Mouse (Mus musculus) ES-E14 (cell line): ENCODE data around the gene Rgs17. TPM values are rescaled to one million over a fixed set of nuclear protein-coding genes. Genes with fewer than 3 reads are reported as not detected.

Experiments used
- DNase-seq: peaks from one replicate; pipeline ENCODE4 v3.0.0-alpha.2; 2013; ENCODE audit warnings: low read depth, low spot score
- H3K27ac ChIP-seq: 2 replicates; pipeline ENCODE4 v1.5.1; 2012; ENCODE audit warnings: low read depth, mild to moderate bottlenecking, low read length, moderate library complexity, mixed read lengths; ENCODE audit not compliant: poor library complexity, insufficient read depth, severe bottlenecking
- H3K36me3 ChIP-seq: 2 replicates; pipeline ENCODE4 v1.6.1; 2012; ENCODE audit warnings: mild to moderate bottlenecking, low read length, moderate library complexity, mixed read lengths; ENCODE audit not compliant: control insufficient read depth, poor library complexity, insufficient read depth, severe bottlenecking
- H3K4me1 ChIP-seq, 2 experiments: fragments of 150-350 bp in 1 of 2; sonication (generic) in 1 of 2; 2 replicates each; pipeline ENCODE4 v1.6.1; 2012; ENCODE audit warnings: low read length in 2 of 2, mild to moderate bottlenecking in 1 of 2, mixed read lengths in 1 of 2; ENCODE audit not compliant: control insufficient read depth in 2 of 2, insufficient read depth in 2 of 2, poor library complexity in 1 of 2
- H3K4me3 ChIP-seq, 2 experiments: fragments of 150-350 bp in 1 of 2; sonication (generic) in 1 of 2; 2 replicates each; pipeline ENCODE4 v1.5.1; 2012; ENCODE audit warnings: low read length in 2 of 2, low read depth in 1 of 2, mild to moderate bottlenecking in 1 of 2, mixed read lengths in 1 of 2; ENCODE audit not compliant: insufficient read depth in 1 of 2, poor library complexity in 1 of 2, severe bottlenecking in 1 of 2
- H3K9ac ChIP-seq: 2 replicates; pipeline ENCODE4 v1.6.1; 2012; ENCODE audit warnings: low read depth, mild to moderate bottlenecking, low read length, mixed read lengths; ENCODE audit not compliant: poor library complexity, insufficient read depth, severe bottlenecking
- H3K9me3 ChIP-seq: fragments of 150-350 bp; sonication (generic); 2 replicates; pipeline ENCODE4 v1.6.1; 2012; ENCODE audit warnings: low read depth, mild to moderate bottlenecking, low read length; ENCODE audit not compliant: control insufficient read depth, insufficient read depth
- CHD2 ChIP-seq: IDR thresholded peaks from 2 replicates; pipeline ENCODE4 v1.6.1; 2014; ENCODE audit warnings: mild to moderate bottlenecking, low read depth, low read length, inconsistent platforms
- HCFC1 ChIP-seq: IDR thresholded peaks from 2 replicates; pipeline ENCODE4 v1.6.1; 2012; ENCODE audit warnings: low read length, inconsistent platforms, borderline replicate concordance; ENCODE audit not compliant: insufficient read depth
- MAFK ChIP-seq: IDR thresholded peaks from 2 replicates; pipeline ENCODE4 v1.6.1; 2014; ENCODE audit warnings: mild to moderate bottlenecking, low read depth, low read length, inconsistent platforms; ENCODE audit not compliant: insufficient read depth
- ZC3H11A ChIP-seq: IDR thresholded peaks from 2 replicates; pipeline ENCODE4 v1.6.1; 2012; ENCODE audit warnings: low read depth, mild to moderate bottlenecking, inconsistent platforms, low read length, borderline replicate concordance
- ZNF384 ChIP-seq: IDR thresholded peaks from 2 replicates; pipeline ENCODE4 v1.6.1; 2012; ENCODE audit warnings: low read depth, low read length, inconsistent platforms
- in situ Hi-C, 2 experiments: fragments of 600-800 bp; cut with MboI; formaldehyde crosslinking; loops; one replicate each; pipeline ENCODE4 v1.15.1; 2025; ENCODE audit warnings: low sequenced_read_pairs in 2 of 2, inconsistent platforms in 1 of 2; ENCODE audit not compliant: unreplicated experiment in 2 of 2
- total RNA-seq: library from RNA; depleted of rRNA; stranded (reverse); fragments of 300-350 nt; gene quantifications from 2 replicates; pipeline ENCODE4 v1.2.3, GENCODE M21; 2012

Rgs17 gene
- total RNA-seq, 1 experiment = 0.85 TPM

- Histone ChIP-seq H3K9me3 (no peaks in the 10 kb centered on the region), H3K36me3 (no peaks in the 10 kb centered on the region), H3K9ac (no peak overlapping the region), H3K4me3 (no peak overlapping the region), H3K4me1 (peaks cover 0 to 6% of the 10 kb centered on the region in 2 experiments; a peak in 3 of 4 replicates), H3K27ac (no peak overlapping the region)
- in situ Hi-C loops = no loop called here
- TF ChIP-seq ZNF384 = no peak
- no peak for TF ChIP-seq MAFK
- no peak for TF ChIP-seq ZC3H11A
- no peak for TF ChIP-seq CHD2
- no peak for TF ChIP-seq HCFC1
- no peak for DNase-seq
These were observed 61.4 kb downstream of the Rgs17 start for GRCm38 (mm10) chr10:5860849-5861248.

- peak; percentile 34 for DNase-seq
- no peak for TF ChIP-seq CHD2
- no peak for TF ChIP-seq ZNF384
- TF ChIP-seq HCFC1 = no peak
- TF ChIP-seq ZC3H11A = no peak
- TF ChIP-seq MAFK = no peak
- H3K9ac ChIP-seq = no peak overlapping the region
- H3K4me3 ChIP-seq = no peak overlapping the region
- H3K36me3 ChIP-seq = no peaks in the 10 kb centered on the region
- in situ Hi-C loops = no loop called here
- H3K27ac ChIP-seq = no peak overlapping the region
- peaks cover 0 to 6% of the 10 kb centered on the region in 2 experiments; a peak in 3 of 4 replicates for H3K4me1 ChIP-seq
- H3K9me3 ChIP-seq = no peaks in the 10 kb centered on the region
These were observed 62.5 kb downstream of the Rgs17 start for GRCm38 (mm10) chr10:5859729-5860128.

GRCm38 (mm10) chr10:5857996-5858549 lies 64.1 kb downstream of the Rgs17 start:
- no peak for TF ChIP-seq MAFK
- TF ChIP-seq CHD2 = no peak
- TF ChIP-seq ZNF384 = no peak
- TF ChIP-seq ZC3H11A = no peak
- no peak for TF ChIP-seq HCFC1
- Histone ChIP-seq H3K9me3 (no peaks in the 10 kb centered on the region), H3K9ac (no peak overlapping the region), H3K27ac (no peak overlapping the region), H3K36me3 (no peaks in the 10 kb centered on the region), H3K4me3 (no peak overlapping the region), H3K4me1 (peaks cover 0 to 6% of the 10 kb centered on the region in 2 experiments; a peak in 3 of 4 replicates)
- in situ Hi-C loops = no loop called here
- no peak for DNase-seq

GRCm38 (mm10) chr10:5853290-5853868 lies 68.8 kb downstream of the Rgs17 start:
- Histone ChIP-seq H3K36me3 (no peaks in the 10 kb centered on the region), H3K4me1 (peaks cover 0 to 5% of the 10 kb centered on the region in 2 experiments; a peak in 3 of 4 replicates), H3K4me3 (no peak overlapping the region), H3K27ac (no peak overlapping the region), H3K9me3 (no peaks in the 10 kb centered on the region), H3K9ac (no peak overlapping the region)
- in situ Hi-C loops = no loop called here
- DNase-seq = no peak
- TF ChIP-seq ZC3H11A = no peak
- TF ChIP-seq CHD2 = no peak
- TF ChIP-seq HCFC1 = no peak
- TF ChIP-seq MAFK = no peak
- no peak for TF ChIP-seq ZNF384

- no peak for TF ChIP-seq CHD2
- no peak for TF ChIP-seq MAFK
- TF ChIP-seq ZNF384 = no peak
- TF ChIP-seq ZC3H11A = no peak
- no peak for TF ChIP-seq HCFC1
- Histone ChIP-seq H3K9me3 (no peaks in the 10 kb centered on the region), H3K9ac (no peak overlapping the region), H3K4me3 (no peak overlapping the region), H3K27ac (no peak overlapping the region), H3K4me1 (no peaks in the 10 kb centered on the region), H3K36me3 (no peaks in the 10 kb centered on the region)
- DNase-seq = no peak
- in situ Hi-C loops = no loop called here
These were observed 75.3 kb downstream of the Rgs17 start for GRCm38 (mm10) chr10:5846939-5847338.
